Mouse (Mus musculus) liver, embryonic 11.5 days (tissue): ENCODE measurements around the gene Slc1a2. TPM values are rescaled to one million over a fixed set of nuclear protein-coding genes. Genes with fewer than 3 reads are reported as not detected.

Experiments
- ATAC-seq: fragments of 200-750 bp; cut with Nextera tagmentation; replicated peaks from 2 replicates; pipeline ENCODE4 v1.8.0; 2017; ENCODE audit warnings: moderate number of reproducible peaks, mild to moderate bottlenecking, moderate TSS enrichment, moderate library complexity; ENCODE audit not compliant: low FRiP score
- DNase-seq: peaks from one replicate; pipeline ENCODE4 v3.0.0-alpha.2; 2017; ENCODE audit warnings: low spot score
- H3K27ac ChIP-seq: fragments of 300-500 bp; sonication (generic); 2 replicates; pipeline ENCODE4 v1.5.1; 2014; ENCODE audit warnings: mild to moderate bottlenecking, low read depth, low read length, control low read depth
- H3K27me3 ChIP-seq: fragments of 300-500 bp; sonication (generic); replicated peaks from 2 replicates; pipeline ENCODE4 v1.6.1; 2014; ENCODE audit warnings: low read length, mixed read lengths; ENCODE audit not compliant: control insufficient read depth, insufficient read depth
- H3K36me3 ChIP-seq: fragments of 300-500 bp; sonication (generic); 2 replicates; pipeline ENCODE4 v1.6.1; 2014; ENCODE audit warnings: mild to moderate bottlenecking, low read length, moderate library complexity, mixed read lengths; ENCODE audit not compliant: control insufficient read depth, insufficient read depth
- H3K4me1 ChIP-seq: fragments of 300-500 bp; sonication (generic); replicated peaks from 2 replicates; pipeline ENCODE4 v1.6.1; 2014; ENCODE audit warnings: low read length, mixed read lengths; ENCODE audit not compliant: control insufficient read depth, insufficient read depth
- H3K4me2 ChIP-seq: fragments of 300-500 bp; sonication (generic); 2 replicates; pipeline ENCODE4 v1.6.1; 2014; ENCODE audit warnings: mild to moderate bottlenecking, control low read depth, moderate library complexity
- H3K4me3 ChIP-seq: fragments of 300-500 bp; sonication (generic); 2 replicates; pipeline ENCODE4 v1.5.1; 2014; ENCODE audit warnings: low read depth, low read length, control low read depth
- H3K9ac ChIP-seq: fragments of 300-500 bp; sonication (generic); 2 replicates; pipeline ENCODE4 v1.6.1; 2014; ENCODE audit warnings: low read depth, low read length, control low read depth
- H3K9me3 ChIP-seq: fragments of 300-500 bp; sonication (generic); 2 replicates; pipeline ENCODE4 v1.6.1; 2016; ENCODE audit warnings: low read length, inconsistent platforms, mixed read lengths; ENCODE audit not compliant: control insufficient read depth
- WGBS: fragments of 180-500 bp; shearing (Covaris S2); extraction: QIAGEN DNeasy Blood & Tissue Kit; methylation state at CpG from one replicate; pipeline ENCODE4 v1.1.7; 2014; 5-methylcytosine and 5-hydroxymethylcytosine counted together
- polyA plus RNA-seq: library from polyadenylated mRNA; unstranded; fragments of >200 nt; fragmentation: Nextera tagmentation; extraction: Ambion mirVana; gene quantifications from 2 replicates; pipeline ENCODE4 v1.2.1, GENCODE M21; 2014

Slc1a2 gene
- polyA plus RNA-seq, 1 experiment from 2014 or later: 0.43 TPM

DNA sequence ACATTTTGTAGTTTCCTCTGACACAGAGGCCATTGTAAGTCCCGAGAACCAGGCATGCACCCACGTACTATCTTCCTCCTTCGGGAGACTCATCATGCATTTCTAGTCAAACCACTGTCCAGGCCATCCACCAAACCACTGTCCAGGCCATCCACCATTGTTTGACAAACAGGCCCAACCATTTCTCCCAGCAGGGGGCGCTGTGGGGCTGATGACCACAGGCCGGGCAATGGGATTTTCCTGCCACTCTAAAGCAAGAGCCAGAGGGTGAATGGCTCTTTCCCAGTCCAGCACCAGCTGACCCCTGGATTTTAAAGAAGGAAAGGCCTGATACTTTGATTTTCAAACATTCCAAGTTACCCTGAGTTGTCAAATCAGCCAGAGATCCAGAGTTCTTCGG, 16.8 kb downstream of the Slc1a2 start:
- WGBS: 67% methylated on average over 6 of the region's 6 CpGs
- Histone ChIP-seq H3K4me2 (no peak overlapping the region), H3K27me3 (no peaks in the 10 kb centered on the region), H3K4me3 (no peak overlapping the region), H3K27ac (no peak overlapping the region), H3K36me3 (no peaks in the 10 kb centered on the region), H3K9me3 (no peaks in the 10 kb centered on the region), H3K9ac (no peak overlapping the region), H3K4me1 (no peaks in the 10 kb centered on the region)
- DNase-seq (peak; percentile 49), ATAC-seq (no peak)

DNA sequence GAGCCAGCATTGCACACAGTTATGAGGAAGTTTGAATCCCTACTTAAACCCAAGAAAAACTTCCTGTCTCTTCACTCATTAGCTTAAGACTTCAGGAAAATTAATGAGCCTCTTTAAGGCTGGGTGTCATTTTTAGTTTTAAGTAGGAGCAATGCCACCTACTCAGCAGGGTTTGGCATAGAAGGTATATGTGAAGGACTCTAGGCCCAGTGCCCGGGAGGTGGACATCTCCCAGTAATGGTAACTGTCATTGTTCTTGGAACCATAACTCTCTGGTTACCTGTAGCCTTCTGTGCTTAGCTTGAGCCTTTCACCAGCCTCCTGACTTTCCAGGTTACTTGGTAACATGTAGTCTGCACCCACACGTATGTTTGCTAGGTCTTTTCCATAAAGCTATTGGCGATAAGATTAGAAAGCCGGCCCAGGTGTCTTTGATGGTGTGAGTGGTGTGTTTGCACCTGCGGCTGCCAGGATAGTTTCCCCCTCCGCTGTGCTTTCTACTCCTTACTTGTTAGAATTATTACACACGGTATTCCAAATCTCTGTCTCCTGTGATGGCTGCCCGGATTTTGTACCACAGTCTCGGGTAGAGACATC, 18.4 kb downstream of the Slc1a2 start:
- H3K9me3 ChIP-seq: no peaks in the 10 kb centered on the region
- H3K27ac ChIP-seq: no peak overlapping the region
- H3K9ac ChIP-seq: no peak overlapping the region
- no peak overlapping the region for H3K4me3 ChIP-seq
- 83% methylated on average over 9 of the region's 9 CpGs for WGBS
- no peaks in the 10 kb centered on the region for H3K4me1 ChIP-seq
- H3K36me3 ChIP-seq: no peaks in the 10 kb centered on the region
- H3K4me2 ChIP-seq: no peak overlapping the region
- H3K27me3 ChIP-seq: no peaks in the 10 kb centered on the region
- DNase-seq (no peak), ATAC-seq (no peak)

DNA sequence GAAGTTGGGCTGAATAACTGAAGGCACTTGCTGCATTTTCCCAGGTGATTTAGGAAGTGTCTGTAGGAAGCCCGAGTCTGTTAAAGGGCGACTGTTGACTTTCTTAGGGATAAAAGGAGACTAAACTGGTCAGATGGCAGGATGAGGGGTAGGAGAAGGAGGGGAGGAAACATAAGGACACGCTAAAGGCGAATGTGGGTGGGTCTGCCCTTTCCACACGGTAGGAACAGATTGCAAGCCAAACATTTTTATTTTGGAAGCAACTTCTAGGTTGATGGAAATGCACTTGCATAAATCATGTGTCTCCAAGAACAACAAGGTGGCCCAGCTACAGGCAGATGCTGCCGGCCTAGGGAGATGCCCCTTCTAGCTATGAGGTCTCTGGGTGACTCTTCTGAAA, 18.9 kb downstream of the Slc1a2 start:
- Histone ChIP-seq H3K4me3 (no peak overlapping the region), H3K27me3 (no peaks in the 10 kb centered on the region), H3K9me3 (no peaks in the 10 kb centered on the region), H3K4me2 (no peak overlapping the region), H3K9ac (no peak overlapping the region), H3K27ac (no peak overlapping the region), H3K4me1 (no peaks in the 10 kb centered on the region), H3K36me3 (no peaks in the 10 kb centered on the region)
- no peak for ATAC-seq
- DNase-seq: no peak
- 77% methylated on average over 6 of the region's 6 CpGs for WGBS

DNA sequence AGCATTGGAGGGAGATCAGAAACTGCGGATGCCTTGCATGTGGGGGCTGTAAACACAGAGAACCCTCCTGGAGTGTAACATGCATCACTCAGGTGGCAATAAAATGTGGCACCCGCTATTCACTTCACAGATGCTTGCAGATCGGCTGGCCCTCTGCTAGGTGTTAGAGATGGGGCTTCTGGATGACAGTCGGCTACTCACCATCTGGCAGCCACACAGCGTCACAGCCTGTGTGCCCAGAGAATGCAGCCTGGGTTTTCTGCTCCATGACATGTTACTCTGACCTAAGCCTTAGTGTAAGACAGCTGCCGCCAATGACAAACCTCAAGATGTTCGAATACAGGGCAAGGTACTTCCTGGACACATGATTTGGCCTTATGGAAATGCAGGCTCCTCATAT, 22.9 kb downstream of the Slc1a2 start:
- no peak for DNase-seq
- Histone ChIP-seq H3K9me3 (no peaks in the 10 kb centered on the region), H3K27ac (no peak overlapping the region), H3K4me3 (no peak overlapping the region), H3K4me1 (no peaks in the 10 kb centered on the region), H3K9ac (no peak overlapping the region), H3K36me3 (no peaks in the 10 kb centered on the region), H3K27me3 (no peaks in the 10 kb centered on the region), H3K4me2 (no peak overlapping the region)
- 74% methylated on average over 7 of the region's 7 CpGs for WGBS
- no peak for ATAC-seq

DNA sequence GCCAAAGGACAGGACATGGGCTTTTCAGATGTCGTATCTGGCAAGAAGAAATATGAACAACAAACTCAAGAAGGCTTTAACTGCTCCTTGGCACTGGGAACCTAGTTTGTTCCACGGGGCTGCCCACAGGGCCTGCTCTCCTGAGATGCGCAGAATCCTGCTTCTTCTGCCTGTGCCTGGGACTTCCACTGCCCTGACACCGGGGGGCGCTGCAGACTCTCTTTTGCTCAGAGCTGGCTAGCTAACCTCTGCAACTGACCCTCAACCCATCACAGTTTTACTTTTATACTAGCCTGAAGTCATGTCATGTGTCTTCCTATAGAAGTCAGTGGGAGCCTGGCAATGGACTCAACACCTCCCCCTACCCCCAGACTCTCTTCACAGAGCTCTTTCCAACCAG, 23.7 kb downstream of the Slc1a2 start:
- H3K27me3 ChIP-seq: no peaks in the 10 kb centered on the region
- H3K9ac ChIP-seq: no peak overlapping the region
- H3K27ac ChIP-seq: no peak overlapping the region
- H3K36me3 ChIP-seq: no peaks in the 10 kb centered on the region
- peak; percentile 48 for DNase-seq
- H3K4me2 ChIP-seq: no peak overlapping the region
- H3K4me3 ChIP-seq: no peak overlapping the region
- no peak for ATAC-seq
- no peaks in the 10 kb centered on the region for H3K4me1 ChIP-seq
- WGBS: 39% methylated on average over 5 of the region's 5 CpGs
- H3K9me3 ChIP-seq: no peaks in the 10 kb centered on the region

DNA sequence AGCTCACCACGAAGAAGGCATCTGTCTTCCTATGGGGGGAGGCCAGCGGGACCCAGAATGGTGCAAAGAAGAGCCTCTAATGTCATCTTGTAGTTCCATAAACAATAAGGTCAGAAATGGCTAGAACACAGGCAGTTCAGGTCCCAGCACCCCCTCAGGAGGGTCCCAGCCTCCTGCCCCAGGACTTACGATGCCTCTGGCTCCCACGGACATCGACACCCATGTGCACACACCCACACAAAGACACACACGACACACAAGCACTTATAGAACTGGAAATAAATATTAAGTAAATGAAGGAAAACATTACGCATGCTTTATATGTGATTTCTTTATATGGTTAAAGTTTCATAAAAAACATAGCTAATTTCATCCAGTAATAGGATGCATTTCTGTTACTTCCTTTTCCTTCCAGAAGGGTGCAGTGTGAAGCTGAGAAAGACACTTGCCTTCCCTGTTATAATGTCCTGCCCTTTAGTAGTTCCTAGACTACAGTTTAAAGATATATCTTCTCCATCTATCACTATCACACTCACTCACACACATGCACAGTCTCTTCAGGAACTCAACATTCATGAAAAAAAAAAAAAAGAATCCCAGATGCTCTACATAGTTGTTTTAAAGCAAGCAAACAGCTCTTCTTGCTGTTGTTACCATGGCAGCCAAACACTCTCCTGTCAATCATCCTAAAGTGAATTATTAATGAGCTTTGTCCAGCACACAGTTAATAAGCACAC, 27.1 kb downstream of the Slc1a2 start:
- WGBS: 75% methylated on average over 7 of the region's 7 CpGs
- H3K36me3 ChIP-seq: no peaks in the 10 kb centered on the region
- H3K27ac ChIP-seq: no peak overlapping the region
- no peak overlapping the region for H3K4me2 ChIP-seq
- H3K9me3 ChIP-seq: no peaks in the 10 kb centered on the region
- no peak overlapping the region for H3K9ac ChIP-seq
- no peaks in the 10 kb centered on the region for H3K4me1 ChIP-seq
- H3K4me3 ChIP-seq: no peak overlapping the region
- no peak for DNase-seq
- ATAC-seq: no peak
- no peaks in the 10 kb centered on the region for H3K27me3 ChIP-seq

DNA sequence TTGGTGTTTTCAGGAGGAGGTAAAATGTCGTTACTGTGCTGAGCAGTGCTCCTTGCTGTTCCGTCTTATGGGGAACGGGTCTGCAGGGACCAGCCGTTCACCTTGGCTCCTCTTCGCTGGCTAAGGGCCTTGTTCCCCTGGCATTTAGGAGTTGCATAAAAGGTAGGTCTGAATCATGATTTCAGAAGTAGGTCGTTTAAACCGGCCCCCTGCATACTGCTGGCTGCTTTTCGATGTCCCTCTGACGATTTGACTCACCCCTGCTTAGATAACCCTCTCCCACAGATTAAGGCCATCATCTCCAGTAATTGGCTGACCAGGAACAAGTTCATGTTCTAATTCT, 27.6 kb downstream of the Slc1a2 start:
- no peak for ATAC-seq
- Histone ChIP-seq H3K9ac (no peak overlapping the region), H3K4me1 (no peaks in the 10 kb centered on the region)

DNA sequence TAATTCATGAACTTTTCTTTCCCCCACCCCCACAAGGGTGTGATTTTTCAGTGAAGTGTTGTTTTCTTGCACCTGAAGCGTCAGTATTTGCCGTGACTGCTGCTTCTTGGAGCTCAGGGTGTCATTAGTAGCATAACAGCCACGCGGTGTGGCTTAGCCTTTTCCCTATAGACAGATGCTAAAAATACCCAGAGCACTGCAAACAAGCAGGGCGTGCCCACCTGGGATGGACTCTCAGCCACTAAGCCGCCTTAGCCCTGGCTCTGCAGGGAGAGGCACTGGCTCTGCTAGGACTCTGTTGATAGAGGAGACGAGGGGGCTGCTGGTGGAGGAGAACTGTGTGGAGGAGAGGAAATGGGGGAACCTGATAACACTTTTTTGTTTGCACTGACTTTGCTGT, 35.1 kb downstream of the Slc1a2 start:
- 42% methylated on average over 7 of the region's 7 CpGs for WGBS
- Histone ChIP-seq H3K27me3 (no peaks in the 10 kb centered on the region), H3K4me1 (peaks cover 3% of the 10 kb centered on the region; the same call in 1 of the 2 replicates), H3K4me3 (no peak overlapping the region), H3K9me3 (no peaks in the 10 kb centered on the region), H3K4me2 (no peak overlapping the region), H3K27ac (no peak overlapping the region), H3K9ac (no peak overlapping the region), H3K36me3 (no peaks in the 10 kb centered on the region)
- ATAC-seq (no peak), DNase-seq (no peak)

More for the DNA sequence above, 27.6 kb downstream of the Slc1a2 start:
- Histone ChIP-seq H3K4me3 (no peak overlapping the region), H3K9me3 (no peaks in the 10 kb centered on the region), H3K4me2 (no peak overlapping the region), H3K36me3 (no peaks in the 10 kb centered on the region), H3K27me3 (no peaks in the 10 kb centered on the region), H3K27ac (no peak overlapping the region)
- WGBS: 70% methylated on average over 9 of the region's 9 CpGs
- no peak for DNase-seq

DNA sequence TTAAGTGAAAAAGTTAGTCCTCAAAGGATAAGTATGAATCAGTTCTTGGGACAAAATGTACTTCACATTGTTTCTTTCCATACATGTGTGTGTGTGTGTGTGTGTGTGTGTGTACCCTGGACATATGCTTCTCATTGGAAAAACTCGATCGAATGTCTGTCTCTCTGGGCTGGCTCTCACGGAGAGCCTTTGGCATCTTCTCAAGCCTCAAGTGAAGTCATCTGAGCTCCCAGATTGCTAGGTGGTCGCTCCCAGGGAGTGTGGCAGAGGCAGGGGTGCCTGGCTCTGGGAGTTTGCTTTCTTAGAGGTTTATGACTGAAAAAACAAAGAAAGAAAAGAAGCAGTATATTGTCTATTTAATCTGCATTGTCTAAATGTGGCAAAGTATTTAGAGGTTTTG, 36.3 kb downstream of the Slc1a2 start:
- DNase-seq (no peak), ATAC-seq (no peak)
- no peak overlapping the region for H3K27ac ChIP-seq
- no peaks in the 10 kb centered on the region for H3K36me3 ChIP-seq
- 85% methylated on average over 4 of the region's 4 CpGs for WGBS
- no peak overlapping the region for H3K4me3 ChIP-seq
- H3K9me3 ChIP-seq: no peaks in the 10 kb centered on the region
- H3K27me3 ChIP-seq: no peaks in the 10 kb centered on the region
- H3K4me2 ChIP-seq: no peak overlapping the region
- peaks cover 3% of the 10 kb centered on the region; the same call in 1 of the 2 replicates for H3K4me1 ChIP-seq
- H3K9ac ChIP-seq: no peak overlapping the region
